Mouse (Mus musculus): Measurements from ENCODE around the gene Smim6.

The Smim6 gene

GRCm38 (mm10) chr11:115899486-115900266, 12.1 kb upstream of the Smim6 start, which contains the start of gene Smim5:
Gene Smim5 (plus strand): TSS chr11:115899966.
- in situ Hi-C loops (cut with MboI; ENCODE audit: unreplicated experiment in 2 of 2), result loop anchor here in 1 of 2 experiments (25.0 kb wide), 1 partner anchor 913 kb away; no protein-coding TSS in a partner anchor

GRCm38 (mm10) chr11:115900561-115901337, 11.1 kb upstream of the Smim6 start:
- in situ Hi-C loops (cut with MboI; ENCODE audit: unreplicated experiment in 2 of 2), result no loop called here

- in situ Hi-C loops (cut with MboI; ENCODE audit: unreplicated experiment in 2 of 2), result no loop called here
Measured at GRCm38 (mm10) chr11:115901338-115902161, 10.3 kb upstream of the Smim6 start.

GRCm38 (mm10) chr11:115902177-115902576, 9.6 kb upstream of the Smim6 start:
- in situ Hi-C loops (cut with MboI; ENCODE audit: unreplicated experiment in 2 of 2), result no loop called here

- in situ Hi-C loops (cut with MboI; ENCODE audit: unreplicated experiment in 2 of 2), result no loop called here
Measured at GRCm38 (mm10) chr11:115902831-115903230, 9.0 kb upstream of the Smim6 start.

- in situ Hi-C loops (cut with MboI; ENCODE audit: unreplicated experiment in 2 of 2), result no loop called here
Measured at GRCm38 (mm10) chr11:115903384-115904230, 8.2 kb upstream of the Smim6 start.

GRCm38 (mm10) chr11:115904231-115904955, 7.4 kb upstream of the Smim6 start:
- in situ Hi-C loops (cut with MboI; ENCODE audit: unreplicated experiment in 2 of 2), result no loop called here

- in situ Hi-C loops (cut with MboI; ENCODE audit: unreplicated experiment in 2 of 2), result no loop called here
Measured at GRCm38 (mm10) chr11:115904956-115905790, 6.6 kb upstream of the Smim6 start.

GRCm38 (mm10) chr11:115906116-115906515, 5.7 kb upstream of the Smim6 start:
- in situ Hi-C loops (cut with MboI; ENCODE audit: unreplicated experiment in 2 of 2), result no loop called here

- in situ Hi-C loops (cut with MboI; ENCODE audit: unreplicated experiment in 2 of 2), result no loop called here
Measured at GRCm38 (mm10) chr11:115906521-115906920, 5.3 kb upstream of the Smim6 start.

- in situ Hi-C loops (cut with MboI; ENCODE audit: unreplicated experiment in 2 of 2), result loop anchor here in 1 of 2 experiments (10.0 kb wide), 1 partner anchor 544 kb away; no protein-coding TSS in a partner anchor
Measured at GRCm38 (mm10) chr11:115911134-115911561, 669 bp upstream of the Smim6 start.

GRCm38 (mm10) chr11:115916579-115916978, 4.8 kb downstream of the Smim6 start:
- in situ Hi-C loops (cut with MboI; ENCODE audit: unreplicated experiment in 2 of 2), result loop anchor here in 1 of 2 experiments (10.0 kb wide), 1 partner anchor 538 kb away; no protein-coding TSS in a partner anchor

GRCm38 (mm10) chr11:115918637-115919036, 6.8 kb downstream of the Smim6 start:
- in situ Hi-C loops (cut with MboI; ENCODE audit: unreplicated experiment in 2 of 2), result loop anchor here in 1 of 2 experiments (10.0 kb wide), 1 partner anchor 536 kb away; no protein-coding TSS in a partner anchor

GRCm38 (mm10) chr11:115919073-115919472, 7.3 kb downstream of the Smim6 start:
- in situ Hi-C loops (cut with MboI; ENCODE audit: unreplicated experiment in 2 of 2), result loop anchor here in 1 of 2 experiments (10.0 kb wide), 1 partner anchor 536 kb away; no protein-coding TSS in a partner anchor

- in situ Hi-C loops (cut with MboI; ENCODE audit: unreplicated experiment in 2 of 2), result no loop called here
Measured at GRCm38 (mm10) chr11:115920110-115920818, 8.4 kb downstream of the Smim6 start.

GRCm38 (mm10) chr11:115921986-115922385, 10.2 kb downstream of the Smim6 start:
- in situ Hi-C loops (cut with MboI; ENCODE audit: unreplicated experiment in 2 of 2), result no loop called here

GRCm38 (mm10) chr11:115929031-115929430, 17.2 kb downstream of the Smim6 start:
- in situ Hi-C loops (cut with MboI; ENCODE audit: unreplicated experiment in 2 of 2), result no loop called here
